23 mouse cellular contexts compared by ENCODE assay signal in the genomic region with DNA sequence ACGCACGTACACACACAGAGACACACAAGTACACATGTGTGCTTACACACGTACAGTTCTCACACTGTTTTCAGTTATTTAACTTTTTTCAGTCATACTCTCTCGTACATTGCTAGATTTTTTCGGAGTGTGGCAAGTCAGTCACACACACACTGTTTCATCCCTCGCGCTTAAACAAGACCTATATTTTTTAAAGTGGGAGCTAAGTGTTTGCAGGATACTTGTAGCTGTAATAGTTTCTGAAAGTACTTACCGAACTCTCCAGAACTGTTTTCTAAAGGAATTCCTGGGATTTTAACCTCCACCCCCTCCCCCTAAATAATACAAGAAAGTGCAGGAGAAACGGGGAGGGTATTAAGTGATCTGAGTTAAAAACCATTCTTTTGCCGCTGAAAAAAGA.
"Had no signal": no experiment of that assay in that cellular context is flagged by ENCODE, and none has a peak within 500 bp of the region (broad histone marks: within the 10 kb centered on the region; RNA-seq: fewer than 3 reads in every experiment).

No protein-coding gene starts in this region.

- H3K4me2 ChIP-seq: heart, embryonic 12.5 days; hindbrain, embryonic 12.5 days; hindbrain, embryonic 14.5 days; limb, embryonic 12.5 days had no signal

- DNase-seq: gastrocnemius, adult 2 months; gastrocnemius, postnatal 10 days; gastrocnemius, postnatal 25 days; heart, adult 18-20 months; heart, postnatal 10 days; heart, postnatal 4 days; kidney, adult 18-20 months; kidney, adult 8-10 months; kidney, postnatal 25 days; kidney, postnatal 4 days; liver had no signal

- H3K4me3 ChIP-seq: gastrocnemius, adult 2 months; heart, embryonic 10.5 days; heart, embryonic 12.5 days; hindbrain, embryonic 10.5 days; hindbrain, embryonic 12.5 days; layer of hippocampus, adult 2 months; left cerebral cortex, adult 2 months; limb, embryonic 10.5 days; limb, embryonic 12.5 days had no signal

- H3K27ac ChIP-seq: gastrocnemius, adult 2 months; heart, embryonic 10.5 days; hindbrain, embryonic 10.5 days; hindbrain, embryonic 12.5 days; hindbrain, embryonic 14.5 days; layer of hippocampus, adult 2 months; left cerebral cortex, adult 2 months; limb, embryonic 10.5 days; limb, embryonic 12.5 days had no signal

- H3K36me3 ChIP-seq: heart, embryonic 10.5 days; heart, embryonic 12.5 days; hindbrain, embryonic 10.5 days; hindbrain, embryonic 12.5 days; limb, embryonic 10.5 days; limb, embryonic 12.5 days had no signal

- H3K9ac ChIP-seq: heart, embryonic 12.5 days; hindbrain, embryonic 12.5 days; hindbrain, embryonic 14.5 days; limb, embryonic 12.5 days had no signal

- ATAC-seq: forebrain, embryonic 16.5 days; hindbrain, embryonic 16.5 days; inflammation-experienced regulatory T-cells, adult 6 months had no signal

- H3K27me3 ChIP-seq: heart, embryonic 12.5 days; hindbrain, embryonic 12.5 days; limb, embryonic 12.5 days had no signal

- H3K4me1 ChIP-seq: hindbrain, embryonic 10.5 days; hindbrain, embryonic 12.5 days; limb, embryonic 10.5 days; limb, embryonic 12.5 days had no signal

- H3K9me3 ChIP-seq: heart, embryonic 10.5 days; heart, embryonic 12.5 days; hindbrain, embryonic 10.5 days; hindbrain, embryonic 12.5 days; limb, embryonic 10.5 days; limb, embryonic 12.5 days had no signal
